Mouse (Mus musculus) retina, embryonic 14.5 days (tissue): ENCODE data around the gene Rrp36.
A peak's percentile ranks its signal among the peaks of the same experiment; 100 is the strongest.

Source experiments
- DNase-seq: peaks from one replicate; pipeline ENCODE4 v3.0.0-alpha.2; 2015; ENCODE audit warnings: low spot score

Rrp36 gene

DNA sequence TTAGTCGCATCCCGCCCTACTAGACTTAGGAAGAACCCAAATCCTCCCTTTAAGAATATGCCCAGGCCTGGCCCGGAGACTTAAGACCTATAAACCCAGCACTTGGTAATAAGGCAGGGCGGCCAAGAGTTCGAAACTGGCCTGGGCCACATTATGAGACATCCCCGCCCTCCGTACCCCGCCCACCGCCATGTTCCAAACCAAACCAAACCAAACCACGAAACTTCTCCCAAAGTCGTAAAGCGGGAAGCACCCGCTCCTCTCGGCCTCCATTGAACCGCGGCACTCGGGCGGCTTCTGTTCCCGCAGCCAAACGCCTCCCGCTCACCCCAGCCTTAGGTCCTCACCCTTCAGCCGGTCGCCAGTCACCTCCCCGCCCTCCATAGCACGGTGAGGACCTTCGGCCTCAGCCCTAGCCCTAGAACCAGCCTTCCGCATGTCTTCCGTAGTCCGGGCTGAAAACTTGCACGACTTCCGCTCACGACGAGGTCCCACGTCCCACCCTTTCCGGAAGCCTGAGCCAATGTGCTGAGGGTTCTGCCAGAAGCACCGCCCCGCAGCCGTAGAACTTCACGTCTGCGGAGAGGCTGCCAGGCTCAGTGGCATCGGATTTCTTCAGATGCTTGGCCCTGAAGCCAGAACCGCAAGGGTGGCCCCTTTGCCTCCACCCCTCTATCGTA is at the start of gene Rrp36:
Rrp36 (minus strand) TSS at position 503 of the 680 bp plus-strand sequence.
- peak; percentile 92 for DNase-seq

DNA sequence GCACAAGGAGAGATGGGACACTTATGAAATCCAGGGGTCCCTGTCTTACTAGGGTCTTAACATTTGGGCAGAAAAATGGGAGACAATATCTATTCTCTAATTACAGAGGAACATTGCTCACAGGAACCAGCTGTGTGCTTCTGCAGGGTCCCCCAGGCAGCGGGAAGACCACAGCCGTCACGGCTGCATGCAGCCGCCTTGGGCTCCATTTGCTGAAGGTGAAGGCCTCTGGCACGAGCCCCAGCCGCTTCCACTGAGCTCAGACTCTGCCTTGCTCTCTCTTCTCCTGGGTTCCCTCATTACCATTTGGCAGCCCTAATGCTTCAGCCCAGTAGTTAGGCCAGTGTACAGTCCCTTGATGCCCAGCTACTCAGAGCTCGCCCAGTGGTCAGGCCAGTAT is 46.9 kb upstream of the Rrp36 start:
- DNase-seq: no peak

DNA sequence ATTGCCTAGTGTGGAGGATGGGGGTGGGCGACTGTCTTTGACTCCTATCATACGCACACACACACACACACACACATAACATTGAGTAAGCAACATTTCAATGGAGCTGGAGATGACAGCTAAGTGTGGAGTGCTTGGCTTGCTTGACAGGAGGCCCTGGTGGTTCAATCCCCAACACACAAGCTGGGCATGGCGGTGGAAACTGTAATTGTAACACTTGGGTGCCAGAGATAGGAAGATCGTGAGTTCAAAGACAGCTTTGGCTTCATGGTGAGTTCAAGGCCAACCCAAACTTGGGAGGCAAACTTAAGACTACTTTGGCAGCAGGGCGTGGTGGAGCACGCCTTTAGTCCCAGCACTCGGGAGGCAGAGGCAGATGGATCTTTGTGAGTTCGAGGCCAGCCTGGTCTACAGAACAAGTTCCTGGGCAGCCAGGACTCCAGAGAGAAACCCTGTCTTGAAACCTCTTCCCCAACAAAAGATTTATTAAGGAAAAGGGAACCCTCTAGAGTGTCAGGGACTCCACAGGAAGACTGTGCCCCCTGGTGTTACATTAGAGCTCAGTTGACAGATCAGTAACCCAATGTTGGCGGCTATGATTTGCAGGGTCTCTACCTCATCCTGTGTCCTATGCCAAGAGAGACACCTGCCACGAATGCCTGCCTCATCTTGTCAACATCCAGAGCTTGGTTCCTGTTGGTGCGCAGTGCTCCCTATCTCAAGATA is 40.8 kb upstream of the Rrp36 start:
- DNase-seq: no peak

DNA sequence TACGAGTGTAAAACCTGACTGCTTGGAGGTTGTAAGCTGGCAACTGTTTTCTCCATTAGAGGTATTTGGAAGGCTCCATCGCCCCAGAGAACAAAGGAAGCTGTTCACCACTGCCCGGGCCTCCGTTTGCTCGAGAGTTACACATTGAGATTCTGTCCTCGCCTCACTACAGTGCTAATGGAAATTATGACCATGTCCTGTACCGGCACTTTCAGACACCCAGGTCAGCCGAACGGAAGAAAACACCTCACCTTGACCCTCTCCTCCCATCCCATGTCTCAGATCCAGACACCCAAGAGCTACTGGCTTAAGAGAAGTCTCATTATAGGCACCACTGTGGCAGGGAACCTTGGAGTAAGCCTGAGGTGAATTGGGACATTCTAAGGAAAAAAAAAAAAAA is 39.7 kb upstream of the Rrp36 start:
- DNase-seq: no peak

DNA sequence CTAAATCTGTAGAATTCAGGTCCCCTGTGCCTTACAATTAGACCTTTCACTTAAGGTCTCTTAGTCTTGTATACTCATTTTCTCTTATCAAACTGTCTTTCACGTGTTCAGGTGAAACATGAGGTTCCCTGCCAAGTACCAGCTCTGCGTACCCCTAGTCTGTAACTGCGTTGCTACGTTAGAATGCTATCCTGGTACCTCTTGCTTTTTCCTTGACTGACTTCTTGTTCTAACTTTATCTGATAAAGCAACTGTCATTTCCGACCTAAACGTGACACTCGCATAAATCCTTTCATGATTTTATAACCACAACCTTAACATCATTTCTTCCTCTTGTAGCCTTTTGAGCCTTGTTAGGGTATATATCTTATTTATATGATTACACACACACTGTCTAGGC is 38.3 kb upstream of the Rrp36 start:
- DNase-seq: no peak

DNA sequence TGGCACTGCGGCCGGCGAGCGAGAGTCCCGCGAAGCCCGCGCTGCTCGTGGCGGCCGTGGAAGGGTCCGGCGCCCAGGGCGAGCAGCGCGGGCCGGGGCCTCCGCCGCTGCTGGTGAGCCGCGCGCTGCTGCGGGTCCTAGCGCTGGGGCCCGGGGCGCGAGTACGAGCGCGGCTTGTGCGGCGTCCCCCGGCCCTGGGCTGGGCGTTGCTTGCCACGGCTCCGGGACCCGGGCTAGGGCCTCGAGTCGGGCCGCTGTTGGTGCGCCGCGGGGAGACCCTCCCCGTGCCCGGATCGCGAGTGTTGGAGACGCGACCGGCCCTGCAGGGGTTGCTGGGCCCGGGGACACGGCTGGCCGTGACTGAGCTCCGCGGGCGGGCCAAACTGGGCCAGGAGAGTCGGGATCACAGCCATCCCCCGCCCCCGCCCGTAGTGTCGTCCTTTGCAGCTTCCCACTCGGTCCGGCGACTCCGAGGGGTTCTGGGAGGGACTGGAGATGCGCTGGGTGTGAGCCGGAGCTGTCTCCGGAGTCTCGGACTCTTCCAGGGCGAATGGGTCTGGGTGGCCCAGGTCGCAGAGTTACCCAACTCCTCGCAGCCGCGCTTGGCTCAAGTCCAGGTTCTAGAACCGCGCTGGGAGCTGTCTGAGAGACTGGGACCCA is 37.6 kb upstream of the Rrp36 start:
- no peak for DNase-seq

DNA sequence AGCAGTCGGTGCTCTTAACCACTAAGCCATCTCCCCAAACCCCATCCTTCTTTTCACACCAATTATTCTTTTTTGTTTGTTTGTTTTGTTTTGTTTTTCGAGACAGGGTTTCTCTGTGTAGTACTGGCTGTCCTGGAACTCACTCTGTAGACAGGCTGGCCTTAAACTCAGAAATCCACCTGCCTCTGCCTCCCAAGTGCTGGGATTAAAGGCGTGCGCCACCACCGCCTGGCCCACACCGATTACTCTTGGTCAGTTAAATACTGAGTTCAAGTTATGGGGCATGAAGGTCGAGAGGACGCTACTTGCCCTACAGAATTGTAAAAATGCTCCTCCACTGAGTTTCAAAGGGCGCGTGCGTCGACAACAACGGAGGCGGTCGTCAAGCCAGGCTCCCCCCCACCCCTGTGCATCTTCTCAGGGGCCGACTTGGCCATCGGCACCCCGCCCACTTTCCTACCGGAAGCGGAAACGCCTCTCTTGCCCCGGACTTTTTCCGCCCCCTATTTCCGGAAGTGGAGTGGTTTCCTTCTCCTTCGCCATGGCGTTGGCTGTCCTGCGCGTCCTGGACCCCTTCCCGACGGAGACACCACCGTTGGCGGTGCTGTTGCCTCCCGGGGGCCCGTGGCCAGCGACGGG is 36.9 kb upstream of the Rrp36 start, which contains the start of gene Pex6:
Pex6 (plus strand) TSS at position 505 of the 639 bp plus-strand sequence.
- peak; percentile 96 for DNase-seq

DNA sequence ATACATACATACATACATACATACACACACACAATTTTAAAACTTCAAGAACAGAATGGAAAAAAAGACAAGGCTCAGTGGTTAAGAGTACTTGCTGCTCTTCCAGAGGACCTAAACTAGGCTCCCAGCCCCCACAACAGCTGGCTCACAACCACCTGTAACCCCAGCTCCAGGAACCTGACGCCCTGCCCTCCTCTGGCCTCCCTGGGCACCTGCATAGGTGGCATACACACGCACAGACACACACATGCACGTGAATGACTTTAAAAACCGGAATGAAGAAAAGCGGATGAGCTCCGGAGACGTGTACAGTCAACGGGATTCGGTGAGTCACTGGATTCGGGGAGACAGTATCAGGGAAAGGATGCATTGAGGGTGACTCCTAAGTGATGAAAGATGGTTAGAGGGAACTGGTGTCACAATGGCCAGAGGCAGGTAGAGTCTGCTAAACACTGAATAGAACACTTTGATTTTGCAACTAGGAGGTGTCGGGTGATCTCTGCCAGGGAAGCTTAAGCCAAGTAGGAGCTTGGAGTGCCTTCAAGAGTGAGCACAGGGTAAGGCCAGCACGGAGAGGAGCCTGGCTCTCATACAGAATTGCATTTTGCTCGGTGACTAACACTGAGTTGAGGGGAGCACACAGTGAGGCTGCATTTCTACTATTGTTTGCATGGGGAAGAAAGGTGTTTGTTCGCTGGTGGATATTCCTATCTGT is 32.4 kb upstream of the Rrp36 start:
- DNase-seq: no peak

DNA sequence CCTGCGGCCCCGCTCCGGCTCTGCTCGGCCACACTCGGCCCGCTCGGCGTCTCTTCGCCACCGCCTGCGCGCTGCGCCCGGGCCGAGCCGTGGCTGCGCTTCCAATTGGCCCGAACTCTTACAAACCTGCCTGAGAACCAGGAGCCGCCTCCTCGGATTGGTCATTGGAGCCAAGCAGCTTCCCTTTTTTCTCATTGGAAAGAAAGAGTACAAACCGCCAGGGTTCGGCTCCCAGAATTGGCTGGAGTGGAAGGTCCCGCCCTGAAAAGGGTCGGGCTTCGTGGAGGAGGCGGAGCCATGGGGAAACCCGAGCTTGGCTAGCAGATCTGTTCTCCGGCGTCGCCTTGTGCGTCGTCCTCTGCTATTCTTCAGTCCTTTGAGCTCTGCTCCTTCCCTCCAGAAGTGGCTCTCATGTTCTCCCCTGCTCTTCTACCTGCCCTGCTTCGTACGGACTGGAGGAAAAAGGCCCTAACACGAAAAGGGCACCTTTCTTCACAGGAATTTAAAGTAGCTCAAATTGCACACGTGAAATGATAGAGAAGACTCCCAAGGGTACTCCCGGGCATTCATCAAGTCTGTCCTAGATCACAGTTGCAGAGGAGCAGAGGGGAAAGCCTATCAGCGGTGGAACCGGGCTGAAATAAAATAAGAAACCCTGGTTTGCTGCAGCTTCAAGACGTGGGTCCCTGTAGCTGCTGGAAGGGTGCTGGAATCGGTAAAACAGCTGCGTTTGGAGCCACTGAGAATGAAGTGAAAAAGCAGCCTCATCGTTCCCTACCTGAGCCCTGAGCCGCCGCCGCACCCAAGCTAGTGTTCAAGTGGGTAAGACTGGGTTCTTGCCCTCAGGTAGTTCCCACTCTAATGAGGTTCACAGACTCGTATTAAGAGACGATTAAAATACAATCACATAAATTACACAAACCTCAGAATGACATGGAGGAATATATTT is 31.0 kb upstream of the Rrp36 start, which contains the start of gene Ppp2r5d:
Ppp2r5d (minus strand) TSS at position 225 of the 949 bp plus-strand sequence.
- DNase-seq: peak; percentile 98

DNA sequence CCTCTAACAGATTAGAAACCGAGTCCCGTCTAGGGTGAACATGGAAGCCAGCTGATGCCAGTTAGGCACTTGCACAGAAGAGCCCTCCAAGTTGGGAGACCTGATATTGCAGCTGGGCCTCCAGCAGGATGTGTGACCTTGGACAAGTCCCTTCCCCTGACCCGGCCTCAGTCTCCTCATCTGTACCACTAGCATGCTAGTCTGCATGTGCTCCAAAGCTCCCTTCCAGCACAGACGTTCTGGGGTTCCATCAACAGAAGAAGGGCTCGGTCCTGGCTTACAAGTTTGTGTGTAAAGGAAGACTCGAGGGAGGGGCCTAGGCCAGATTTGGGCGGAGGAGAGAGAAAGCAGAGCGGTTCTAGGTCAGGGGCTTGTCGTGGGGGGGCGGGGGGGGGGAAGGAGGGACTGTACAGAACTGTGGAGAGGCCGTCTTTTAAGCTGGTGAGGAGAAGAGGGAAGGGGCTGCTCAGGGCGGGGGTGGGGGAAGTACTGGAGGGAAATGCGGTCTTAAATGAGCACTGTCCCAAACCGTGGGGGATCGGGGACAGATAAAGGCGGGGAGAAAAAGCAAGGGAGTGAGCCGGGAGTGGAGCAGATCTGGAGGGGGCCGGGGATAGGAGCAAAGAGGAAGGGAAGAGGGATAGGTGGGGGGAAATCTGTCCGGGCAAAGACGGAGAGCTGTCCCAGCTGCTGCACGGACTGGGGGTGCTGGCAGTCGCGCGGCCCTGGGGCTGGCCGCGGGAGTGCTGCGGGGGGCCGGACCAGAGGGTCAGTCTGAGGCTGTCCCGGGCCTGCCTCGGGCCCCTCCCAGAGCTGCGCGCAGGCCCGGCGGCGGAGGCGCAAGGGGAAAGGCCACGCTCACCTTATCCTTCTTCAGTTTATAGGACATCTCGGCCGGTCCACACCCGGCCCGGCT is 30.1 kb upstream of the Rrp36 start:
- no peak for DNase-seq

DNA sequence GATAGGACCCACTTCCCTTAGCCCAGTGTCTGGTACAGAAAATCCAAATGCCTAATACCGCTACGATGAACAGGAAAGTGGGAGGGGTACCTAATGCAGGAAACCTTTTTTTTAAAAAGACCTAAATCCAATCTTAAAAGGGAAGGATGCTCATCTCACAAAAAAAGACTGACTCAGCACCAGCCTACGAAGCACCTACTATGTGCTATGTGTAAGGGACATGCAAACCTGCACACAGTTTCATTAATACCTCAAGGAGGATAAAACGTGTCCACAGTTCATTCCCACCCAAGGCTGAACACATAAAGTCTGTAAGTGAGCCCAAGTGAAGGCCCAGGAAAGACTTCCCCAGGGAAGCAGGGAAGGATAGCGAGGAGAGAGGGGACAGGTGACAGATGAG is 28.4 kb upstream of the Rrp36 start:
- DNase-seq: no peak

DNA sequence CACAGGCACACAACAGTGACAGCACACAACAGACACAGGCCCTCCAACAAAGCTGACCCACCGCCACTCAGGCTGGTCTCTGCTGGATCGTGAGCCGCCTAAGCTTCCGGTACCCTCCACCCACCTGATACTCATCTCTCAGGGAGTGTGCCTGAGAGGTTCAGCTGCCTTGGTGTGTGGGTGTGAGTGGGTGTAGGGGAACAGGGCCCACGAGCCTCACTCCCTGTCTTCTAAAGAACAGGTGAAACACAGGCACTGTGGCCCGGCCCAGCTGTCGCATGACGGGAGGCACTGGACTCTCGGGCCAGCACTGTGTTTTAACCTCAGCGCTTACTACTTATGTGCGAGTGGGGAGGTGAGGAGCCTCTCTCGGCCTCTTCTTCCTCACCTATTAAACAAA is 27.9 kb upstream of the Rrp36 start:
- no peak for DNase-seq

DNA sequence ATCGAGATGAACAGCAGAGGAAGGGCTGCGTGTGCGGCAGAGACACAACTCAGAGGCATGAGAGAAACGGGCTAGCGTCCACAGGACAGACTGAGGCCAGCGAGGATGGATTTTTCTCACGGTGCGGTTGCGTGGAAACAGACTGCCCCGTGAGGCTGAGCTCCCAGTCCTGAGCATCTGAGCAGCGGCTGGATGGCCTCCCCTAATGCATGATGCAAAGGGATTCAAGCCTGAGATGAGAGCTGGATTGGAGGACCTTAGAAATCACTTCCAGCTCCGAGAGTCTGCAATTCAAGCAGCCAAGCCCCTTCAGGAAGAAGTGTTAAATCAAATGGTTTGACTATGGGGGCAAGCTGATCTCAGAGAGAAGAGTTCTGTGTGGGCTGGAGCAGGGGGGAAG is 27.3 kb upstream of the Rrp36 start:
- no peak for DNase-seq

DNA sequence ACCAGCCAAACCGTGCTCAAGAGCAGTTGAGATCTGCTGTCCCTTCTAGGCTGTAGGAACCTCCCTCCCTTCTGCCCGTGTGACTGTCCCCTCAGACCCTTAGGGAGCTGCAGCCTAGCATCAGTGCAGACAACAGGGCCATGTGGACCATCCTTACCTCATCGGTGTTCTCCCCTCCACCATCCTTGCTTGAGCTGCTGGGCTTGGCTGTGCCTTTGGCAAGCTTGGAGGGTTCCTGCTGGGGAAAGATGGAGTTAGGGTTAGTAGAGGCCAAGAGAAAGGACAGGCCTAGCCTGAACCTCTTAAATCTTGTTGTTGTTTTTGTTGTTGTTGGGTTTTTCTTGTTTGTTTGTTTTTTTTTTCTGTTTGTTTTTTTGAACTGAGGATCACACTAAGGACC is 25.8 kb upstream of the Rrp36 start:
- DNase-seq: no peak

DNA sequence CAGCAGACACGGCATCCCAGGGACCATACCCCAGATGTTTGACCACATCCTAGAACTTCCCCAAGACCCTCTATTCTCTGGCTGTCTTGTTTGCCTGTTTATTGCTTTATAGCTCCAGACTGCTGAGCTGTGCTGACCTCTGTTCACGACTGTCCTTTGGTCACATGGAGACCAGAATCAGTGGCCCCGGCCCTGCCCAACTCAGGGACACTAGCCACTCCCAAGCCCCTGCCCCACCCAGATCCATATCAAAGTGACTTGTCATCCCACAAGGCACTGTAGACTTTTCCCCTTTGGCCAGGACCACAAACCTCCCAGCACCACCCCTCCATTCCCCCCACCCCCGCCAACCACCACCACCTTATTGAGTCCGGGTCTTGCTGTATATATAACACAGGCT is 25.1 kb upstream of the Rrp36 start:
- DNase-seq: no peak

DNA sequence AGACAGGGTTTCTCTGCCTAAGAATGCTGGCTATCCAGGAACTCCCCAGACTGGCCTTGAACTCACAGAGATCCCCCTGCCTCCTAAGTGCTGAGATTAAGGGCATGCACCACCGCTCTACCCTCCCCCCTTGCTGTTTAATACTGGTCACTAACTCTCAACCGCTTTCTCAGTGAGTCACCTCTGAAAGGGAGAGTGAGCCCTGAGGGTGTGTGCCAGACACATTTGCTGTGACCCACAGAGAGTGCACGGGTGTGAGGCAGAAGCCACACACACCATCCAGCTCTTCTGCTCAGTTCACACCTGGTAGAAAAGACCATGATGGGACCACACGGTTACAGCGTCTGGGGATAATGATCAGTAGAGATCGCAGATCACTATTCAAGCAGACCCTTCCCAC is 24.4 kb upstream of the Rrp36 start:
- DNase-seq: no peak

DNA sequence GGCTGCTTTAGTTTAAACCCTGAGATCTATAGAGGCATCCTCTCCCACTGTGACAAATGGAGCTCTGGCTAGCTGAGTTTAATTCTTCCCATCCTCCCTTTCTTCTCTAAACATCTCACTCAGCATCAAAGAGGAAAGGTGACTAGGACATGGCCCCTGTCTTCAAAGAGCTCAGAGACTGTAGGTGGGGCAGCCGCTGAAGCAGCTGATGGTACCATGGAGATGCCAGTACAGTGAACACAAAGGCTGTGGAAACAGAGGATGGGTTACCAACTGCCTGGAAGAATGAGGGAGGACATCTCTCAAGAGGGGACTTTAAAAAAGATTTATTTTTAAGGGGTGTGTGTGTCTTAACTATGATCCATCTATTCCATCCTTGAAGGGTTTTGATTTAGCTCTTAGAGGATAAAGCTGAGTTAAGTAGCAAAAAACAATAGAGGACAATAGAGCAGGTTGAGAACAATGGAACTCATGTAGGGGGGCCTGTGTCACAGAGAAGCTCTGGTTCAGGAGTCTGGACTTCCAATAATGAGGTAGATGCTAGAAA is 20.4 kb upstream of the Rrp36 start:
- DNase-seq: no peak

DNA sequence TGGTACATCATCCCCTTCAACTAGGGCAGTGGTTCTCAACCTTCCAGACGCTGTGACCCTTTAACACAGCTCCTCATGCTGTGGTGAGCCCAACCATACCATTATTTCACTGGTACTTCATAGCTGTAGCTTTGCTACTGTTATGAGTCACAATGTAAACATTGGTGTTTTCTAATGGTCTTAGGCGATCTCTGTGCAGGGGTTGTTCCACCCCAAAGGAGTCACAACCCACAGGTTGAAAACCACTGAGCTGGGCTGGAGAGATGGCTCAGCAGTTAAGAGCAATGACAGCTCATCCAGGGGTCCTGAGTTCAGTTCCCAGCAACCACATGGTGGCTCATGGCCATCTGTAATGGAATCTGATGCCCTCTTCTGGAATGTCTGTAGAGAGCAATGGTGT is 17.2 kb upstream of the Rrp36 start:
- DNase-seq: no peak

DNA sequence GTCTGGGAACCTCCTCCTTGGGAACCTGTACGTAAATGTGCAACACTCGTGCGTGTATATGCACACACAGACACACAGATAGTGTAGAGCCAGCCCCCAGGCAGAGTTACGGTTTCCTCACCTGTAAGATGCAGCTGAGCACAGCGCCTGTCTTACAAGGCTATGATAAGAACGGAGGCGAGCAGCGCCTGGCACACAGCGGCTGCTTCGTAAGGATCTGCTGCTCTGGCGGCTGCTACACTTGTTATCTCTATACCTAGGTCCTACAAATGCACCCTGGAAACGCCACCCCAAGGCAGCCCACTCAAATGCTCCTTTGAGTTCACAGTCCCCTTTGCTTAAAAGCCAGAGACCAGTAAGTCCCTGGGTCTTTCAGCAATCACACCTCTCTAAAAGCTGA is 16.5 kb upstream of the Rrp36 start:
- DNase-seq: no peak
